Mouse (Mus musculus): Measurements from ENCODE around the gene Thap11. TPM values are rescaled to one million over a fixed set of nuclear protein-coding genes. Genes with fewer than 3 reads are reported as not detected.

Thap11 gene
- polyA plus RNA-seq, 1 experiment from 2014 or later, result 85.7 TPM

DNA sequence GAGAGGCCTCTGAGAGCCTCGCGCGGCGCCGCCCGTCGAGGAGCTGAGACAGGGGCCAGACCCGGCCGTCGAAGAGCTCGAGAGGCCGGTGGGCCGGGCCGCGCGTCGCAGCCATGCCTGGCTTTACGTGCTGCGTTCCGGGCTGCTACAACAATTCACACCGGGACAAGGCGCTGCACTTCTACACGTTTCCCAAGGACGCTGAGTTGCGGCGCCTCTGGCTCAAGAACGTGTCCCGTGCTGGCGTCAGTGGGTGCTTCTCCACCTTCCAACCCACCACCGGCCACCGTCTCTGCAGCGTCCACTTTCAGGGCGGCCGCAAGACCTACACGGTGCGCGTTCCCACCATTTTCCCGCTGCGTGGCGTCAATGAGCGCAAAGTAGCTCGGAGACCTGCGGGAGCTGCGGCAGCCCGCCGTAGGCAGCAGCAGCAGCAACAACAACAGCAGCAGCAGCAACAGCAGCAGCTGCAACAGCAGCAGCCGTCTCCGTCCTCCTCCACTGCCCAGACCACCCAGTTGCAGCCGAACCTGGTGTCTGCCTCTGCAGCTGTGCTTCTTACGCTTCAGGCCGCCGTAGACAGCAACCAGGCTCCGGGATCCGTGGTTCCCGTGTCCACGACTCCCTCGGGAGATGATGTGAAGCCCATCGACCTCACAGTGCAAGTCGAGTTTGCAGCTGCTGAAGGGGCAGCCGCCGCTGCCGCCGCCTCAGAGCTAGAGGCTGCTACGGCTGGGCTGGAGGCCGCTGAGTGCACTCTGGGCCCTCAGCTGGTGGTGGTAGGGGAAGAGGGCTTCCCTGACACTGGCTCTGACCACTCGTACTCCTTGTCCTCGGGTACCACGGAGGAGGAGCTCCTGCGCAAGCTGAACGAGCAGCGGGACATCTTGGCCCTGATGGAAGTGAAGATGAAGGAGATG lies 576 bp downstream of the Thap11 start:
- Histone ChIP-seq H3K27me3 (ENCODE audit: low read depth, poor library complexity, severe bottlenecking) (no peaks in the 10 kb centered on the region), H3K4me3 (peak overlapping the region; percentile 67), H3K36me3 (peaks cover 18% of the 10 kb centered on the region), H3K9me3 (replicated peaks) (no peaks in the 10 kb centered on the region), H3K4me1 (peaks cover 51% of the 10 kb centered on the region), H3K27ac (peak overlapping the region; percentile 96)
- under 1% methylated on average over 71 of the region's 71 CpGs for WGBS
- no peak for DNase-seq (ENCODE audit: low spot score)

DNA sequence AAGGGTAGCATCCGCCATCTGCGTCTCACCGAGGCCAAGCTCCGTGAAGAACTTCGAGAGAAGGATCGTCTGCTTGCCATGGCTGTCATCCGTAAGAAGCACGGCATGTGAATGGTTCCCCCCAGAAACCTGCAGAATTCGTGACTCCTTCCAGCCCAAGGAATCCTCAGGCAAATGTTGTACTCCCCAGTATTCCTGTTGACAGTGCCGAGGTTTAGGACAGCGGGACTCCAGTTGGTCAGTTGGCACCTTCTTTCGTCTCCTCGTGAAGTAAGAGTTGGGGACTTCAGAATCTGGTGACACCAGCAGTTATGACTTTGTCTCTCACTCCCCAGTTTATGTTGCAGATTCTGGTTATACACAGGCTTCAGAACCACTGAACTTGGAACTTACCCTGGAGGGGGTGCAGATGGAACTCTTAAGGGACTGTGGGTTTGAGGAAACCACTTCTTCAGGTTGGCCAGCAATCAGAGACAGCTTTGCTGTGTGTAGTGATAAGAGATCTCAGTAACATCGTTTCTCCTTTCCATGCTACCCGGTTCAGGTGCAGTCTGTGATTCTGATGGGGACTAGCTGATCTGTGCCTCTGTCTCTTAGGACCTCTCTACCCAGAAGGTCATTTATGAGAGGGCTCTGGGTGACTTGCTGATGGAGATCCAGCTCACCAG lies 1.4 kb downstream of the Thap11 start:
- H3K9me3 ChIP-seq (replicated peaks), result no peaks in the 10 kb centered on the region
- no peak for DNase-seq (ENCODE audit: low spot score)
- peak overlapping the region; percentile 67 for H3K4me3 ChIP-seq
- H3K4me1 ChIP-seq, result peaks cover 47% of the 10 kb centered on the region
- no peaks in the 10 kb centered on the region for H3K27me3 ChIP-seq (ENCODE audit: low read depth, poor library complexity, severe bottlenecking)
- peak overlapping the region; percentile 96 for H3K27ac ChIP-seq
- 29% methylated on average over 15 of the region's 15 CpGs for WGBS
- peaks cover 18% of the 10 kb centered on the region for H3K36me3 ChIP-seq

DNA sequence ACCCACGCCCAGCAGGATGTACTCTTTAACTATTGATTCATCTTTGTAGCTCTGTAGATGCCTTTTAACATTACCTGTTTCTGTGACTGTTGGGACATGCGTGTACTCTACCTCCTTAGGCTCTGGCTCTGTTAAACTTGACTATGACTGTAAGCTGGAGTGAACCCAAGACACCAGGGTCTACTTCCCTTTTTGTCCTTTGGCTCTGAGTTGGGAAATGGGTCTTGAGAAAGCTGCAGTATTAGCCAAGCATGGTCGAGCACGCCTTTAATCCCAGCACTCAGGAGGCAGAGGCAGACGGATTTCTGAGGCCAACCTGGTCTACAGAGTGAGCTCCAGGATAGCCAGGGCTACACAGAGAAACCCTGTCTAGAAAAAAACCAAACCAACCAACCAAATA lies 3.6 kb downstream of the Thap11 start:
- no peaks in the 10 kb centered on the region for H3K27me3 ChIP-seq (ENCODE audit: low read depth, poor library complexity, severe bottlenecking)
- DNase-seq (ENCODE audit: low spot score), result no peak
- 93% methylated on average over 5 of the region's 5 CpGs for WGBS
- H3K27ac ChIP-seq, result no peak overlapping the region
- no peaks in the 10 kb centered on the region for H3K9me3 ChIP-seq (replicated peaks)
- 0 out of 2 replicates have a peak overlapping the region, but pooled peaks have one; percentile 26 for H3K4me3 ChIP-seq
- peaks cover 60% of the 10 kb centered on the region for H3K4me1 ChIP-seq
- H3K36me3 ChIP-seq, result peaks cover 31% of the 10 kb centered on the region

DNA sequence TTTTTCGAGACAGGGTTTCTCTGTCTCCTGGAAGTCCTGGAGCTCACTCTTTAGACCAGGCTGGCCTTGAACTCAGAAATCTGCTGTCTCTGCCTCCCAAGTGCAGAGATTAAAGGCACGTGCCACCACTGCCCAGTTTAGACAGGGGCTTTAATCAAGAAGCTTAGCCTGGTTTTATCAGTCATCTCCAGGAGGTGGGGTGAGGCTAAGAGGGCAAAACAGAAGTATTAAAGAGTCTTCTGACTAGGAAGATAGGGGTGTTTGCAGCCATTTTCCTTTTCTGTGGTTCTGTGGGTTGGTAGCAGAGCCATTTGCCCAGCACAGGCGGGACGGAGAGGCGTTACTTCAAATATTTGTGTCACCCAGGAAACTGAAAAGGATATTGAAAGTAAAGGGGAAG lies 4.4 kb downstream of the Thap11 start:
- Histone ChIP-seq H3K4me3 (peak overlapping the region; percentile 13; the same call in 1 of the 2 replicates), H3K27me3 (ENCODE audit: low read depth, poor library complexity, severe bottlenecking) (no peaks in the 10 kb centered on the region), H3K36me3 (peaks cover 40% of the 10 kb centered on the region), H3K4me1 (peaks cover 60% of the 10 kb centered on the region), H3K27ac (peak overlapping the region; percentile 96), H3K9me3 (replicated peaks) (no peaks in the 10 kb centered on the region)
- DNase-seq (ENCODE audit: low spot score), result no peak
- WGBS, result 72% methylated on average over 5 of the region's 5 CpGs

DNA sequence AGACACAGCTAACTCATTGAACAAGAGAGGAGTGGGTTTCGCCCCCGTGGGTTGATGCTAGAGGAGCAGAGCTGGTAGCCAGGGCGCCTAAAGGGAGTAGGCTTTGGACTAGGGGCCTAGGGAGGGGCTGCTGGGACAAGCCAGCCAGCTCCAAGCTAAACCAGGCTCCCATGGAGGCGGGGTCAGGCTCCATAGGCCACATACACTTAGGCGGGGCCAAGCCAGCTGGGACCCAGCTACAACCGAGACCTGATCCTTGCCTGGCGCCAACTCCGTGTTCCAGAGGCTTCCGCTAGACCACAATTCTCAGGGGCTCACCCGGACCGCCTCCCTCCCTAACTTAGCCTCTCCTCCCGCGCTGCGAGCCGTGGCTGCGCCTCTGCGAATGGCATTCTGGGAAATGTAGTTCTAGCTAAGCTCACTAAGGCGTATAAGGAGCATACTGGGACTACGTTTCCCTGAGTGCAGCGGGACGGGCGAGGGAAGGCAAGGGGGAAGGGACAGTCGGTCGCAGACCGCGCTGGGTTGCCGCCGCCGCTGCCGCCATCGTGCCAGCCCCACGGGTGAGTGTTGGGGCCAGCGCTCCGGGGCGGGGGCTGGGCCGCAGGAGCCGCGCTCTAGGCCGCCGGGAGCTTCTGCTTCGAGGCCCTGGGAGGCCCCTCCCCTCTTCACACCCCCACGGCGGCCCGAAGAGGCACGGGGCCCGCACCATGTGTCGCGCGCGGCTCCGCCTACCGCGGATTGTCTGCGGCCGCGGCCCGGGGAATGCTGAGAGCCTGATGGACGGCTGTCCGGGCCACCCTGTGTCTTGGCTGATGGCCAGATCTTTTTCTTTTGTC lies 5.4 kb downstream of the Thap11 start, which contains the start of gene Nutf2:
Gene Nutf2, plus strand, starts transcription at position 438 of the 839 bp plus-strand sequence.
- under 1% methylated on average over 59 of the region's 59 CpGs for WGBS
- peak within 1 kb of the TSS; percentile 86 for H3K4me3 ChIP-seq
- peaks cover 48% of the 10 kb centered on the region for H3K36me3 ChIP-seq
- H3K27me3 ChIP-seq (ENCODE audit: low read depth, poor library complexity, severe bottlenecking), result no peaks in the 10 kb centered on the region
- peak within 1 kb of the TSS; percentile 96 for H3K27ac ChIP-seq
- DNase-seq (ENCODE audit: low spot score), result peak; percentile 95
- H3K4me1 ChIP-seq, result peaks cover 60% of the 10 kb centered on the region
- no peaks in the 10 kb centered on the region for H3K9me3 ChIP-seq (replicated peaks)

DNA sequence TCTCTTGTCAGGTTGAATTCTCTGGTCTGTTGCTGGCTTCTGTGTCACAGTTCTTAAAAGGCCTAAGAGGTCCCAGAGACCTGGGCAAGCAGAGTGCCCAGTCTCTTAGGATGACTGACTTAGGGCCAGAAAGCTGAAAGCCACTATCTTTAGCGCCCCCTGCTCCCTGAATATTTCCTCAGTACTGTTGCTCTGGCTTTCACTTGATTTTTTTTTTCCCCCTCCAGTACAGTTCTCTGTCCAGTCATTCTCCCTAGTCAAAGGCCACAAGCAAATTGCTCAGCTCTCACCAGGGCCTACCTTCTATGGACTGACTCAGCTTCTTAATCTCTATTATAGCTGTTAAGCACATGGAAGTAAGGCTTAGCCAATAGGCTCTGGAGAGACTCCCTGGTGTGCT lies 7.0 kb downstream of the Thap11 start:
- Histone ChIP-seq H3K4me3 (peak overlapping the region; percentile 86), H3K27me3 (ENCODE audit: low read depth, poor library complexity, severe bottlenecking) (no peaks in the 10 kb centered on the region), H3K27ac (peak overlapping the region; percentile 96; the same call in 1 of the 2 replicates), H3K4me1 (peaks cover 44% of the 10 kb centered on the region), H3K9me3 (replicated peaks) (no peaks in the 10 kb centered on the region), H3K36me3 (peaks cover 64% of the 10 kb centered on the region)
- WGBS, result 14% methylated on average over 1 of the region's 1 CpGs
- no peak for DNase-seq (ENCODE audit: low spot score)

DNA sequence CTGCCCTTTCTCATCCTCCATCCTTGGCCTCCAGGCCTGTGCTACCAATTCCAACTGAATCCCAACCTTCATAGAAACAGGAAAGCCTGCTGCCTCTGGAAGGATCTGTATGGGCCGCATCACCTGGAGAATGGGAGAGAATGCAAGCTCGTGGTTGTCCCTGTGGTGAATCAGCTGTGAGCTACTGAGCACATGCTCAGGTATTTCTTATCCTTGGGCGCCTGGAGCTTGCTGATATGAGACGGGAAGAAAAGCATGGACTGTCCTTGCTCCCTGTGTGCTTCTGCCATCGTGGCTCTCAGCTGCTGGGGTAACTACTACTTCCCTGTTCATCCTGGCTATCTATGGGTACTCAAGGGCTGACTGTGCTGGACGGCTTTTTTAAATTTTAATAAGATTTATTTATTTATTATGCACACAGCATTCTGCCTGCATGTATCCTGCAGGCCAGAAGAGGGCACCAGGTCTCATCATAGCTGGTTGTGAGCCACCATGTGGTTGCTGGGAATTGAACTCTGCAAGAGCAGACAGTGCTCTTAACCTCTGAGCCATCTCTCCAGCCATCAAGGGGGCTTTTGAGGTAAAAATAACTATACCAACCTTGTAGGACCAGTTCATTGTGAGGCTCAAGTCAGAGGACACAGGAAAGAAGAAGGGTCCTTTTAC lies 11.6 kb downstream of the Thap11 start:
- H3K27ac ChIP-seq, result no peak overlapping the region
- H3K27me3 ChIP-seq (ENCODE audit: low read depth, poor library complexity, severe bottlenecking), result no peaks in the 10 kb centered on the region
- H3K4me1 ChIP-seq, result peaks cover 11% of the 10 kb centered on the region
- H3K9me3 ChIP-seq (replicated peaks), result no peaks in the 10 kb centered on the region
- H3K36me3 ChIP-seq, result peaks cover 91% of the 10 kb centered on the region
- 91% methylated on average over 6 of the region's 6 CpGs for WGBS
- no peak overlapping the region for H3K4me3 ChIP-seq
- no peak for DNase-seq (ENCODE audit: low spot score)

DNA sequence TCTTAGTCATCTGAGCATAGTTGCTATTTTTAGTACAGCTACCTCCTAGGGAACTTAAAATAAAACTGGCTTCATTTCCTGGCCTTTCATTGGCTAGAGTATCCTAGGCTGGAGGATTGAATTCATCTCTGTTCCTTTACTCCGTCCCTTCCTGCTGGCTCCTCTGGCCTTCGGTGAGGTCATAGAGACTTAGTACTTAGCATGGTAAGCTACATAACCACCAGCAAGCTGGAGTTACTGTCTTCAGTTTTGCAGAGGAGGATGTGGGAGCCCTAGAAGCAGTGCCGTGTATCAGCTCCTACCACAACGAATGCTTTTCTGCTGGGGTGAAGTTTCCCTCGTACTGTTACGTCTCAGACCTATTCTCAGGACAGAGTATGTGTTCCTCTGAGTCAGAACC lies 19.4 kb downstream of the Thap11 start:
- H3K27me3 ChIP-seq (ENCODE audit: low read depth, poor library complexity, severe bottlenecking), result no peaks in the 10 kb centered on the region
- no peak for DNase-seq (ENCODE audit: low spot score)
- 92% methylated on average over 6 of the region's 6 CpGs for WGBS
- H3K27ac ChIP-seq, result no peak overlapping the region
- H3K4me1 ChIP-seq, result no peaks in the 10 kb centered on the region
- H3K4me3 ChIP-seq, result no peak overlapping the region
- H3K9me3 ChIP-seq (replicated peaks), result no peaks in the 10 kb centered on the region
- peaks cover 96% of the 10 kb centered on the region for H3K36me3 ChIP-seq

DNA sequence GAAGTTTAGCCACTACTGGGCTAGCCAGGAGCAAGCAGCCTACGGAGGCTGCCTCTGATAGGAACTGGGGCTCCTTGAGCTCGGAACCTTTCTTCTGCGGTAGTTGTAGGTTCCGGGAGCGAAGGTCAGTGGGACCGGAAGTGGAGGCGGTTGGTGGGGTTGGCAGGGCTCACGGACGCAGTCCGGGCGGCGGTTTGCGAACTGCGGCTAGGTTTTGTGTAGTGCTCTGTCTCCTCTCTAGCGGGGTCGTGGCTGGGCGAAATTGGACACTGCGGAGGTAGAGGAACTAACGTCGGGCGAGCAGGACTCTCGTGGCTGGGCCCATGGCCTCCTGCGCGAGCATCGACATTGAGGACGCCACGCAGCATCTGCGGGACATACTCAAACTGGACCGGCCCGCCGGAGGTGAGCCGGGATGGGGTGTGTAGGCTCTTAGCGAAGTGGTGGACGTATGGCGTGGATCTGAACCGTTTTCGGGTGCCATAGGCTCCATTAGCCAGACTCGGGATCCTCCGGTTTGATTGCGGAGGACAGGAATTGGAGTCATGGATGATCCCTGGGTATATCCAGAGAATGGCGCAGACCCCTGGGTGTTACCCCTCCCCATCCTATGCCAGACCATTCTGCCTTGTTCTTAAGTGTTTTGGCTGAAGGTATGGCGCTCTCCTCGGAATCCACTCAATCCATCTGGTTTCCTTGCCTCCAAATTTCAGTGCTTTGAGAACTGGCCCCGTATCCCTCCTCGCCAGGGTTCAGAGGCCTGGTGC lies 26.0 kb downstream of the Thap11 start, which contains the start of gene Edc4:
Gene Edc4, plus strand, starts transcription at position 128 of the 767 bp plus-strand sequence.
- no peaks in the 10 kb centered on the region for H3K9me3 ChIP-seq (replicated peaks)
- H3K27ac ChIP-seq, result peak within 1 kb of the TSS; percentile 86
- H3K4me3 ChIP-seq, result peak within 1 kb of the TSS; percentile 69
- H3K36me3 ChIP-seq, result peaks cover 67% of the 10 kb centered on the region
- H3K27me3 ChIP-seq (ENCODE audit: low read depth, poor library complexity, severe bottlenecking), result no peaks in the 10 kb centered on the region
- peak; percentile 91 for DNase-seq (ENCODE audit: low spot score)
- WGBS, result 1% methylated on average over 45 of the region's 45 CpGs
- peaks cover 18% of the 10 kb centered on the region for H3K4me1 ChIP-seq

DNA sequence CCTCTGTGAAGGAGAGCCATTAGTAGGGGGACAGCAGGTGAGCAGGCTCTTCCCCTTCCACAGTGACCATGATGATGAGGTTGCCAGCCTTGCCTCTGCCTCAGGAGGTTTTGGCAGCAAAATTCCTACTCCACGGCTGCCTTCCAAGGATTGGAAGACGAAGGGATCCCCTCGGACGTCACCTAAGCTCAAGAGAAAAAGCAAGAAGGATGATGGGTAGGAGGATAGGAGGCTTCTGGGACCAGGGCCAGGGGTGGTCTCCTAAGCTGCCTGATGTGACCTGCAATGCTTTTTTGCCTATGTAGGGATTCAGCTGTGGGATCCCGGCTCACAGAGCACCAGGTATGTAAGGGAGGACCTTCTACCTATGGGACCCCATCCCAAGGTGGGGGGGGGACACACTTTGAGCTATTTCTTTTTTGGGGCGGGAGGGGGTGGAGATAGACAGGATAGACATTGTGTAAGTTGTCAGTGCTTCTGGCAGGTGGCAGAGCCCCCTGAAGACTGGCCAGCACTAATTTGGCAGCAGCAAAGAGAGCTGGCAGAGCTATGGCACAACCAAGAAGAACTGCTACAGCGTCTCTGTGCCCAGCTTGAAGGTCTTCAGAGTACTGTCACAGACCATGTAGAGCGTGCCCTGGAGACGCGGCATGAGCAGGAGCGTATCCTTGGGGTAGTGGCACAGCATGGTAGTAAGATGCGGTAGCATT lies 35.0 kb downstream of the Thap11 start:
- 95% methylated on average over 12 of the region's 12 CpGs for WGBS
- peaks cover 96% of the 10 kb centered on the region for H3K36me3 ChIP-seq
- no peaks in the 10 kb centered on the region for H3K9me3 ChIP-seq (replicated peaks)
- DNase-seq (ENCODE audit: low spot score), result no peak
- H3K4me1 ChIP-seq, result peaks cover 9% of the 10 kb centered on the region
- no peak overlapping the region for H3K27ac ChIP-seq
- H3K4me3 ChIP-seq, result no peak overlapping the region
- H3K27me3 ChIP-seq (ENCODE audit: low read depth, poor library complexity, severe bottlenecking), result no peaks in the 10 kb centered on the region

DNA sequence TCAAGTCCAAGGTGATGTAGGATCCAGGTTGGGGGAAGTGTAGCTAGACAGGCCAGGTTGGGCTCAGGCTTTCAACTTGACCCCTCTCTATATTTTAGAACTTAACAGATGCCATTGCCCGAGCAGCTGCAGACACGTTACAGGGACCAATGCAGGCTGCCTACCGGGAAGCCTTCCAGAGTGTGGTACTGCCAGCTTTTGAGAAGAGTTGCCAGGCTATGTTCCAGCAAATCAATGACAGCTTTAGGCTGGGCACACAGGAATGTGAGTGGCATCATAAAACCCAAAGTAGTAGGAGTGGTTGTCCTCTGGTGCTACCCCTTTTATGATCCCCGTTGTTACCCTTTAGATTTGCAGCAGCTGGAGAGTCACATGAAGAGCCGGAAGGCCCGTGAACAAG lies 35.9 kb downstream of the Thap11 start:
- WGBS, result 90% methylated on average over 6 of the region's 6 CpGs
- Histone ChIP-seq H3K27me3 (ENCODE audit: low read depth, poor library complexity, severe bottlenecking) (no peaks in the 10 kb centered on the region), H3K27ac (no peak overlapping the region), H3K9me3 (replicated peaks) (no peaks in the 10 kb centered on the region), H3K4me1 (peaks cover 9% of the 10 kb centered on the region), H3K36me3 (peaks cover 90% of the 10 kb centered on the region), H3K4me3 (no peak overlapping the region)
- DNase-seq (ENCODE audit: low spot score), result no peak

All from limb, embryonic 10.5 days (tissue).